Mouse (Mus musculus) NIH3T3 (cell line): ENCODE results near the gene Rbbp6.

Source experiments
- DNase-seq: peaks from one replicate; pipeline ENCODE4 v3.0.0-alpha.2; 2012; ENCODE audit warnings: low read depth

Rbbp6 gene

GRCm38 (mm10) chr7:122970864-122971420 is 5.5 kb downstream of the Rbbp6 start:
- DNase-seq: peak; percentile 22

GRCm38 (mm10) chr7:122972006-122972689 is 6.7 kb downstream of the Rbbp6 start:
- DNase-seq: no peak

- no peak for DNase-seq
These were observed 14.0 kb downstream of the Rbbp6 start for GRCm38 (mm10) chr7:122979514-122979913.

GRCm38 (mm10) chr7:122998189-122998588 is 32.7 kb downstream of the Rbbp6 start:
- no peak for DNase-seq

DNA sequence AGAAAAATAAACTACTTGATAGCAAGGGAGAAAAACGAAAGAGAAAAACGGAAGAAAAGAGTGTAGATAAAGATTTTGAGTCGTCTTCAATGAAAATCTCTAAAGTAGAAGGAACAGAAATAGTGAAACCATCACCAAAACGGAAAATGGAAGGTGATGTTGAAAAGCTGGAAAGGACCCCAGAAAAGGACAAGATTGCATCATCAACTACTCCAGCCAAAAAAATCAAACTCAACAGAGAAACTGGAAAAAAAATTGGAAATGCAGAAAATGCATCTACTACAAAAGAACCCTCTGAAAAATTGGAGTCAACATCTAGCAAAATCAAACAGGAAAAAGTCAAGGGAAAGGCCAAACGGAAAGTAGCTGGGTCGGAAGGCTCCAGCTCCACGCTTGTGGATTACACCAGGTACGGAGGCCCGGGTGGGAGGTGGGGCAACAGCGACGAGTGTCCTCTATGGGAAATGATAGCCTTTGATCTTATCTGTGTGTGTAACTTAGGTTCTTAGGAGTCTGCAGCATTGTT is 34.4 kb downstream of the Rbbp6 start:
- peak; percentile 53 for DNase-seq

GRCm38 (mm10) chr7:123000796-123001195 is 35.3 kb downstream of the Rbbp6 start:
- no peak for DNase-seq

- no peak for DNase-seq
These were observed 36.0 kb downstream of the Rbbp6 start for GRCm38 (mm10) chr7:123001341-123002027.

DNA sequence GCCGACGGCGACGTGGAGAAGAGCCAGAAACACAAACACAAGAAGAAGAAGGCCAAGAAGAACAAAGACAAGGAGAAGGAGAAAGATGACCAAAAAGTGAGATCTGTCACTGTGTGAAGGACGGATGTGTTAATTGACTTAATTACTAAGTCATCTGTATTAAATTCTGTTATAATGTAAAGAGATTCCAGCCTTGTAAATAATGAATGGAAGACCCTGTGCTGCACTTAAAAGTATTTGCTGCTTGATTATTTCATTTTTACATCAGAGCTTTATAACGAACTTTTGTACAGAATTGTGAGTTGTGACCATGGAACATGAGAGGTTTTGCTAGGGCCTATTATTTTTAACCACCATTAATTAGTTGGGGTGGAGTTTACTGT is 36.5 kb downstream of the Rbbp6 start:
- DNase-seq: no peak

- no peak for DNase-seq
These were observed 37.7 kb downstream of the Rbbp6 start for GRCm38 (mm10) chr7:123003207-123003606.

GRCm38 (mm10) chr7:123004442-123004841 is 39.0 kb downstream of the Rbbp6 start:
- DNase-seq: no peak

DNA sequence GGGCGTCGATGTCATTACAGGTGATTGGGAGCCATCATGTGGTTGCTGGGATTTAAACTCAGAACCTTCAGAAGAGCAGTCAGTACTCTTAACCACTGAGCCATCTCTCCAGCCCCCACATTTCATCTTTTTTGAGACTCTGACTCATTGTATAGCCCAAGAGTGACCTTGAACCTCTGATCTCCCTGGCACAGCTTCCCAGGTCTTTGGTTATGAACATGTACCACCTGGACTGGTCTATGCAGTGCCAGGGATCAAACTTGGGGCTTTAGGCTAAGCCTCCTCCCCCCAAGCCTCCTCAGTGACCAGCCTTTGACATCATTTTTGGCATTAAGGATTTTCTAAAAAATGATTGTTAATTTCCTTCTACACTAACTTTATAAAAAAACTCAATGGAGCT is 40.8 kb downstream of the Rbbp6 start:
- peak; percentile 16 for DNase-seq

GRCm38 (mm10) chr7:123007743-123008142 is 42.3 kb downstream of the Rbbp6 start:
- peak; percentile 20 for DNase-seq

- no peak for DNase-seq
These were observed 48.0 kb downstream of the Rbbp6 start for GRCm38 (mm10) chr7:123013466-123013865.

DNA sequence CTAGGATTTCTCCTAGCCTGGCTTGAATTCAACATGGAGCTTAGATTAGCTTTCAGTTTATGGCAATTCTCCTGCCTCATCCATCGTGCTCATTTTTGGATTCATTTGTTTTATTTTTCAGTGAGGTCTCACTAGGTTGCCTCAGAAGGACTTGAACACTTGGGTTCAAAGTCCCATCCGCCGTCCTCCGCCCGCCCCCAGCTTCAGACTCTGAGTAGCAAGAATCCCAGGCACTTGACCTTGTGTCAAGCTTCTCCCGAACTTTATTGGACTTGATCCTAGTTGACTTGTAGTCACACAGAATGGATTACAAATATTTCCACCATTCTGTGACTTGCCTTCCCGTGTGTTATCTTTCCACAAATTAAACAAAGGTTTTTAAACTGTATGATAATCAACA is 49.2 kb downstream of the Rbbp6 start:
- DNase-seq: no peak

DNA sequence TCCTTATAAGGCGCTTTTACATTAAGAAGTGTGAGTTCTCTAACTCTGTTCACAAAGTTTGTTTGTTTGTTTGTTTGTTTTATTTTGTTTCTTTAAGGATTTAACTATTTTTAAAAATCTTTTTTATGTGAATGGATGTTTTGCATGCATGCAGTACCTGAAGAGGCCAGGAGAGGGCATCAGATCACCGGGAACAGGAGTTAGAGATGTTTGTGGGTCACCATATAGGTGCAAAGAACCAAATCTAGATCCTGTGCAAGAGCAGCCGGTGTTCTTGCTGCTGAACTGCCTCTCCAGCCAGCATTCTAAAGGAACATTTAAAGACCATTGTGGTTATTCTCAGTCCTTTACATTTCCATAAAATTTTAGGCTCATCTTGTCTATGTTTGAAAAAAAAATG is 52.1 kb downstream of the Rbbp6 start:
- DNase-seq: peak; percentile 60

GRCm38 (mm10) chr7:123025123-123025522 is 59.6 kb downstream of the Rbbp6 start:
- DNase-seq: peak; percentile 25

- no peak for DNase-seq
These were observed 64.8 kb downstream of the Rbbp6 start for GRCm38 (mm10) chr7:123030295-123030694.

GRCm38 (mm10) chr7:123030709-123031181 is 65.3 kb downstream of the Rbbp6 start:
- DNase-seq: peak; percentile 43

DNA sequence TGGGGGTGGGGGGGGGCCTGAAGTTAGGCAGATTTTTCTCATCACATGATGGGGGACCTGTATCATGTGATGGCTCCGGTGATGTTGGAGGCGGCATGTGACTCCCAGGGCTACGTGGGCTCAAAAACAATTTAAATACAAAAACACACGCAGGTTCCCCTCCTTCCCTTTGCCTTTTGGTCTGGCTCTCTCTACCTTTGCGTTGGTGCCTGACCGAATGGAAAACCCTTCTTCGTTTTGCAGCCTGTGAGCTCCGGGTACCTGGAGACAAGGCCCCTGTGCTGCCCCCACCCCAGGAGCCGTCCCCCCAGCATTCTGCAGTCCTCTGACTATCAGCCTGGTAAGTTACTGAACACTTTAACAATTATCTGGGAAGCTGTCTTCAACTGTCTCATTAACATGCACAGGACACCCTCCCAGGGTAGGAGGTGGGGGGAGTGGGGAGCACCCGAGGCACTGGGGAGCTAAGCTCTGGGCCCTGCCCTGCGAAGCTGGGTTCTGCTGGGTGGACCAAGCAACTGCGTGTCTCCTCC is 65.8 kb downstream of the Rbbp6 start:
- DNase-seq: no peak

GRCm38 (mm10) chr7:123035314-123035713 is 69.8 kb downstream of the Rbbp6 start:
- DNase-seq: no peak

DNA sequence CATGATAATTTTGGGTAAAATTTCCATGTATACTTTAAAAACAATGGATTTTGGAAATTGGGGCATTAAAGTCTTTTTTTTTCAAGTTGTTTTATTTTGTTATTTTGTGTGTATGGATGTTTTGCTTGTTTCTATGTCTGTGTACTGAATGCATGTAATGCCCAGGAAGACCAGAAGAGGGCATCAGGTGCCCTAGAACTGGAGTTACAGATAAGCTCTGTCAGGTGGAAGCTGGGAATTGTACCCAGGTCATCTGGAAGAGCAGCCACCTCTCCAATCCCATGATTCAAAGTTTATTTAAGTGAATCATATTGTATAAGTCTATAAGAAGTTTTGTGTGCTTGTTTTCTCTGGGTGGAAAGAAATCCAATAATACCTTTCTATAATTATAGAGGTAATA is 73.8 kb downstream of the Rbbp6 start:
- DNase-seq: peak; percentile 62

DNA sequence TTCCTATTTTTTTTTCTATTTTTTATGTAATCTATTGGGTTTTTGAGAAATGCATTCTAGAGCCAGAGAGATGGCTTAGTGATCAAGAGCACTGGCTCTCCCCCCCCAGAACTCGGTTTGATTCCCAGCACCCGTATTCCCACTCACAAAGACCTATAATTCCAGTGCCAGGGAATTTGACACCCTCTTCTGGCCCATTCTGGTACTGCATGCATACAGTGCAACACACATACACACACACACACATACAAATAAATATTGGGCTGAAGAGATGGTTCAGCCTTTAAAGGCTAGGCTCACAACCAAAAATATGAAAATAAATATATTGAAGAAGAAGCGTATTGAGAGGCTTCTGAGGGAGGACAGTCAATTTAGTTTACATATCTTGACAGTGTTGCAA is 79.7 kb downstream of the Rbbp6 start:
- DNase-seq: no peak
